Mouse (Mus musculus) midbrain, embryonic 13.5 days (tissue): ENCODE data around the gene Mrpl2. TPM values are rescaled to one million over a fixed set of nuclear protein-coding genes. Genes with fewer than 3 reads are reported as not detected.

Experiments used
- ATAC-seq: fragments of 200-750 bp; cut with Nextera tagmentation; 2 replicates; pipeline ENCODE4 v1.8.0; 2017; ENCODE audit warnings: mild to moderate bottlenecking, moderate TSS enrichment, moderate library complexity
- H3K27ac ChIP-seq: fragments of 300-500 bp; sonication (generic); 2 replicates; pipeline ENCODE4 v1.5.1; 2015; ENCODE audit warnings: inconsistent platforms, mild to moderate bottlenecking, moderate library complexity
- H3K27me3 ChIP-seq: fragments of 300-500 bp; sonication (generic); 2 replicates; pipeline ENCODE4 v1.6.1; 2015; ENCODE audit warnings: mild to moderate bottlenecking, inconsistent platforms
- H3K36me3 ChIP-seq: fragments of 300-500 bp; sonication (generic); 2 replicates; pipeline ENCODE4 v1.6.1; 2015; ENCODE audit warnings: mild to moderate bottlenecking, inconsistent platforms
- H3K4me1 ChIP-seq: fragments of 300-500 bp; sonication (generic); replicated peaks from 2 replicates; pipeline ENCODE4 v1.6.1; 2015; ENCODE audit warnings: inconsistent platforms
- H3K4me2 ChIP-seq: fragments of 300-500 bp; sonication (generic); replicated peaks from 2 replicates; pipeline ENCODE4 v1.6.1; 2015; ENCODE audit warnings: moderate library complexity, mild to moderate bottlenecking, inconsistent platforms
- H3K4me3 ChIP-seq: fragments of 300-500 bp; sonication (generic); replicated peaks from 2 replicates; pipeline ENCODE4 v1.5.1; 2015; ENCODE audit warnings: mild to moderate bottlenecking, inconsistent platforms
- H3K9ac ChIP-seq: fragments of 300-500 bp; sonication (generic); replicated peaks from 2 replicates; pipeline ENCODE4 v1.6.1; 2015; ENCODE audit warnings: mild to moderate bottlenecking, inconsistent platforms
- H3K9me3 ChIP-seq: fragments of 300-500 bp; sonication (generic); 2 replicates; pipeline ENCODE4 v1.6.1; 2016; ENCODE audit warnings: mild to moderate bottlenecking, inconsistent platforms
- WGBS: fragments of 180-500 bp; shearing (Covaris S2); methylation state at CpG from one replicate; pipeline ENCODE4 v1.1.7; 2015; 5-methylcytosine and 5-hydroxymethylcytosine counted together
- polyA plus RNA-seq: library from polyadenylated mRNA; unstranded; fragments of >200 nt; fragmentation: Nextera tagmentation; extraction: Ambion mirVana; gene quantifications from 2 replicates; pipeline ENCODE4 v1.2.1, GENCODE M21; 2015

Gene Mrpl2
- polyA plus RNA-seq, 1 experiment from 2014 or later = 89.5 TPM

DNA sequence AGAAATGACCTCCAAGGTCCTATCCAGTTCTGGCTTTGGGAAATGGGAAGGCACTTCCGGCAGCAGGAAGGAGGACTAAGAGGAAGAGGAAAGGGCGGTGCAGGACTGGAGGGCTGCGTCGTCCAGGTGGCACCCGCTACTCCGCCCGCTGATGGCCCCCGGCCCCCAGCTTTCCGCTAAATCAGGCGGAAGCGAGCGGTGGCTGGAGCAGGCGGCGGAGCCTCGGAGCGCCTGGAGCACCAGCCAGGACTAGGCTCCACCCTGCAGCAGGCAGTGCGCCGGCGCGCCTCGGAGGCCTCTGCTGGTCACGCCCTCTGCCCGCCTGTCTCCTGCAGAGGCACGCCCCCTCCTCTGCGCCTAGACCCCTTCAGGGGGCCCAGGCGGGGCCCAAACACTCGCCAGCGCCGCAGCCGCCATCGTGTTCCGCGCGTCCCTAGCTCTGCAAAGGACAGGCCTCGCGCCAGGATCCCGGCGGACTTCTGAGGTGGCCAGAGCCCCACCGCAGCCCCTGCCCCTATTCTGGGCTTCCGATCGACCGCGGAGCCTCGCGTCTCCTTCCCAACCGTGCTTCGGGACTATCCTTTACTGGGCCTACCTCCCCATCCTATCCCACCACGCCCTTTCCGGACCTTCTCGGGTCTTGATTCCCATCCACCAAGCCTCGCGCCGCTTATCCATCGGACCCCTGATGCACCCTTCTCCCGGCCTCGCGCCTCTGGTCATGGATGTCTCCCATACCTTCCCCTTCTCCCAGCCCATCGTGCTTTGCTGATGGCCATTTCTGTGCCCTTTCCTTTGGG lies 4.4 kb downstream of the Mrpl2 start, which contains the start of gene Cul7:
Cul7 (plus strand) TSS at position 106 of the 800 bp plus-strand sequence.
- Histone ChIP-seq H3K4me2 (peak within 1 kb of the TSS; percentile 84), H3K36me3 (peaks cover 33% of the 10 kb centered on the region), H3K27me3 (no peaks in the 10 kb centered on the region), H3K9ac (peak within 1 kb of the TSS; percentile 93), H3K4me1 (peaks cover 48% of the 10 kb centered on the region), H3K27ac (peak within 1 kb of the TSS; percentile 95), H3K9me3 (no peaks in the 10 kb centered on the region), H3K4me3 (peak within 1 kb of the TSS; percentile 72)
- ATAC-seq = peak; percentile 95
- WGBS = under 1% methylated on average over 49 of the region's 58 CpGs

DNA sequence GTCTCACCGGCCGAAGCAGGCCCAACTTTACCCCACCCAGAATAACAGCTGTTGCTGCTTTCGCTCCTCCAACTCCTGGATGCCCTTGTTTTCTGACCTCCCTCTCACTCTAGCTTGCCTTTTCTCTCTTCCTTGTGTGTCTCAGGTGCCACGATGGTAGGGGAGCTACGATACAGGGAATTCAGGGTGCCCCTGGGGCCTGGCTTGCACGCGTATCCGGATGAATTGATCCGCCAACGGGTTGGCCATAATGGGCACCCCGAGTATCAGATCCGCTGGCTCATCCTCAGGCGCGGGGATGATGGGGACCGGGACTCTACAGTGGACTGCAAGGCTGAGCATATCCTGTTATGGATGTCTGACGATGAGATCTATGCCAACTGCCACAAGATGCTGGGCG lies 5.3 kb downstream of the Mrpl2 start:
- Histone ChIP-seq H3K36me3 (peaks cover 42% of the 10 kb centered on the region), H3K27ac (peak overlapping the region; percentile 95; the same call in 1 of the 2 replicates), H3K4me2 (peak overlapping the region; percentile 84), H3K9me3 (no peaks in the 10 kb centered on the region), H3K9ac (peak overlapping the region; percentile 93), H3K4me3 (peak overlapping the region; percentile 72), H3K4me1 (peaks cover 50% of the 10 kb centered on the region), H3K27me3 (no peaks in the 10 kb centered on the region)
- 78% methylated on average over 17 of the region's 17 CpGs for WGBS
- ATAC-seq = no peak

DNA sequence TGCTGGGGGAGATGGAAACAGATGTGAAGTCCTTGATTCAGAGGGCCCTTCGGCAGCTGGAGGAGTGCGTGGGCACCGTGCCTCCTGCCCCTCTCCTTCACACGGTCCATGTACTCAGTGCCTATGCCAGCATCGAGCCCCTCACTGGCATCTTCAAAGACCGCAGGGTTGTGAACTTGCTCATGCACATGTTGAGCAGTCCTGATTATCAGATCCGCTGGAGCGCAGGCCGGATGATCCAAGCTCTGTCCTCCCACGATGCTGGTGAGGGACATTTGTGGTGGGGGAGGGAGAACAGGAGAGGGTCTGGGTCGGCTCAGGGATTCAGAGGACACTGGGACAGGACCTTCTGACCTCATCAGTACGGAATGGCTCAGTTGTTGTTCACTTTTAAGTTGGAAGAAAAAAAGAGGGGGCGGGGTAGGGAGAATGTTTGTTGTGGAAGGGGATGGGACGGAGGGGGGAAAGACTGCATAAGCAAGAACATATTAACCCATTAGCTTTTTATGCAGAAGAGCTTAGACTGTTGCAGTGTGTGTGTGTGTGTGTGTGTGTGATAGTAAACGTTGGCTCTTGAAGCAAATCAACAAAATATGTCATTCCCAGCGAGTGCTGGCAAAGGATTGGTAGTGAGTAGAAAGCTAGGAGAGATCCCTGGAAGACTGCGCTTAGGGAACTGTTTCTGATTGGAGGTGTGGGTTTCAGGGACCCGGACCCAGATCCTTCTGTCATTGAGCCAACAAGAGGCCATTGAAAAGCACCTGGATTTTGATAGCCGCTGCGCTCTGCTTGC lies 5.9 kb downstream of the Mrpl2 start:
- ATAC-seq = no peak
- H3K9me3 ChIP-seq = no peaks in the 10 kb centered on the region
- 83% methylated on average over 20 of the region's 20 CpGs for WGBS
- H3K9ac ChIP-seq = peak overlapping the region; percentile 93
- peak overlapping the region; percentile 72 for H3K4me3 ChIP-seq
- no peak overlapping the region for H3K27ac ChIP-seq
- no peaks in the 10 kb centered on the region for H3K27me3 ChIP-seq
- H3K4me1 ChIP-seq = peaks cover 45% of the 10 kb centered on the region
- H3K36me3 ChIP-seq = peaks cover 48% of the 10 kb centered on the region
- peak overlapping the region; percentile 84 for H3K4me2 ChIP-seq

DNA sequence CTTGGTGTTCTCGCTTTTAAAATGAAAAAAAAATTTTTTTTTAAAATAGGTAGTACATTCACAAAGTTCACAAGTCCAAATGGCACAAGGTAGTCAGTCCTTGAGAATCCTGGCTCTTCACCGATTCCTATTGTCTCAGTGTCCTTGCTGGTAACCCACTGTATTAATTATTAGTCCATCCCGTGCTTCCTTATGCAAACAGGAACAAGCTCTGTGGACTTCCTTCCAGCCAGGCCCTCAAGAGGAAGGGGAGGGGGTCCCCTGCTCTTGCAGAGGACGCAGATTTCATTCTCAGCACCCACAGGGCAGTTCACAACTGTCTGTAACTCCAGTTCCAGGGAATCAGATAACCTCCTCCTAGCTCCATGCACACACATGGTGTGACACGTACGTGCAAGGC lies 10.0 kb downstream of the Mrpl2 start:
- no peak overlapping the region for H3K4me2 ChIP-seq
- WGBS = 95% methylated on average over 6 of the region's 6 CpGs
- H3K4me3 ChIP-seq = no peak overlapping the region
- peaks cover 27% of the 10 kb centered on the region for H3K4me1 ChIP-seq
- H3K27ac ChIP-seq = no peak overlapping the region
- no peak overlapping the region for H3K9ac ChIP-seq
- H3K36me3 ChIP-seq = peaks cover 81% of the 10 kb centered on the region
- ATAC-seq = no peak
- H3K27me3 ChIP-seq = no peaks in the 10 kb centered on the region
- H3K9me3 ChIP-seq = no peaks in the 10 kb centered on the region

DNA sequence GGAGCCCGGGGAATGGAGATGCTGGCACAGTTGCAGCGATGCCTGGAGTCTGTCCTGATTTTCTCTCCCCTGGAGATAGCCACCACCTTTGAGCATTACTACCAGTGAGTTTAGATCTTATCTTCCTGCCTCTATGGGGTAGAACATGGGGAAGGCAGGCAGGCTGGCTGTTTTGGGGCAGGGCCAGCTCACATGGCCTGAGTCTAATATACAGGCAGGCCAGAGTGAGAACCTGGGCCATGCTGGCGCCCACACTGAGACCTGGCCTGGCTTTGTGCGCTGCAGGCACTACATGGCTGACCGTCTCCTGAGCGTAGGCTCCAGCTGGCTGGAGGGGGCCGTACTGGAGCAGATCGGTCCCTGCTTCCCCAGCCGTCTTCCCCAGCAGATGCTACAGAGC lies 15.3 kb downstream of the Mrpl2 start:
- whole genome bisulfite sequencing = 94% methylated on average over 9 of the region's 9 CpGs
- Histone ChIP-seq H3K4me2 (no peak overlapping the region), H3K27ac (no peak overlapping the region), H3K9me3 (no peaks in the 10 kb centered on the region), H3K36me3 (peaks cover 93% of the 10 kb centered on the region), H3K27me3 (no peaks in the 10 kb centered on the region), H3K4me3 (no peak overlapping the region), H3K4me1 (no peaks in the 10 kb centered on the region), H3K9ac (no peak overlapping the region)
- ATAC-seq = no peak

DNA sequence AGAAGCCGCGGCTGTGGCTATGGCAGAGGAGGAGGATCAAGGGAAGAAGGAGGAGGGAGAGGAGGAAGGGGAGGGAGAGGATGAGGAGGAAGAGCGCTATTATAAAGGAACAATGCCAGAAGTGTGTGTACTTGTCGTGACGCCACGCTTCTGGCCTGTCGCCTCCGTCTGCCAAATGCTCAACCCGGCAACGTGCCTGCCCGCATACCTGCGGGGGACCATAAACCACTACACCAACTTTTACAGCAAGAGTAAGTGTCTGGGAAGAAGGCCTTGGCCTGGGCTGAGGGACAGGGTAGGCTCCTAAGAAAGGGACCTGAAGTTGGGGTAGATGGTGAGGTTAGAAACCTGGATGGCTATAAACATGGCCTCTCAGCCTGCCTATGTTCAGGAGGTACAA lies 16.0 kb downstream of the Mrpl2 start:
- Histone ChIP-seq H3K4me1 (no peaks in the 10 kb centered on the region), H3K4me3 (no peak overlapping the region), H3K4me2 (no peak overlapping the region), H3K9ac (no peak overlapping the region), H3K9me3 (no peaks in the 10 kb centered on the region), H3K27me3 (no peaks in the 10 kb centered on the region), H3K27ac (no peak overlapping the region), H3K36me3 (peaks cover 92% of the 10 kb centered on the region)
- WGBS = 91% methylated on average over 12 of the region's 12 CpGs
- no peak for ATAC-seq

DNA sequence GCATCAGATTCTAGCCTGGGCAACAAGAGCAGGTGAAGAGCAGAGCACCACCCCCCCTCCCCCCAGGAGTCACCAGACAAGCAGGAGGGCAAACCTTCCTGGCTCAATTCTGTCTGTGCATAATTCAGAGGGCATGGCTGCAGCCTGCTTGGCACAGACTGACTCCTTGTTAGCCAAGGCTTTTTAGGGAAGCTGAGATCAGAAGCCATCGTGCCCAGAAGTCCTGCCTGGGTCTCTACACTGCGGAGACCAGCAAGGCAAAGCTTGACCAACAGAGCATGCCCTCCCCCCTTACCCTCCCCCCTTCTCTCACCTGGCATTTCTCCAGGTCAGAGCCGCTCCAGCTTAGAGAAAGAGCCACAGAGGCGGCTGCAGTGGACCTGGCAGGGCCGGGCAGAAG lies 16.7 kb downstream of the Mrpl2 start:
- no peak overlapping the region for H3K4me3 ChIP-seq
- H3K9ac ChIP-seq = no peak overlapping the region
- H3K27ac ChIP-seq = no peak overlapping the region
- no peaks in the 10 kb centered on the region for H3K27me3 ChIP-seq
- H3K36me3 ChIP-seq = peaks cover 90% of the 10 kb centered on the region
- WGBS = 86% methylated on average over 5 of the region's 5 CpGs
- no peaks in the 10 kb centered on the region for H3K4me1 ChIP-seq
- no peaks in the 10 kb centered on the region for H3K9me3 ChIP-seq
- ATAC-seq = no peak
- H3K4me2 ChIP-seq = no peak overlapping the region

DNA sequence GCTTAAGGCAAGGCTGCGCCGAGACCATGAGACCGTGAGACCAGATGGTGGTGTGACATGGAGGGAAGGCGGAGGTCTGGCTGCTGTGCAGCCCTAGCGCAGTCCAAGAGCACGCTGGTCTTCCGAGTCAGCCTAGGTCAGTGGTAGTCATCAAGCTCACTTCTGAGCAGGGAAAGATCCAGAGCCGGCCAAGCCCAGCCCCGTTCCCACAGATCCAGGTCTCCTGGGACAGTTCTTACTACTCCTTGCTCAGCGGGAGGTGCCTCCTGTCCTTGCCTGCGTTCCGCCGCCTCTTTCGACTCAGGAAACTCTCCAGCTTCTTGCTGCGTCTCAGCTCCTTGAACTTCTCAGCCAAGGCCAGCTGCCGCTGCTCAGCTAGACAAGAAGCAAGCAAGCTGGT lies 21.7 kb downstream of the Mrpl2 start:
- no peaks in the 10 kb centered on the region for H3K27me3 ChIP-seq
- H3K9ac ChIP-seq = no peak overlapping the region
- no peak overlapping the region for H3K27ac ChIP-seq
- H3K36me3 ChIP-seq = peaks cover 71% of the 10 kb centered on the region
- 95% methylated on average over 16 of the region's 16 CpGs for WGBS
- ATAC-seq = 0 out of 2 replicates have a peak, but pooled peaks have one; percentile 30
- H3K4me3 ChIP-seq = no peak overlapping the region
- no peak overlapping the region for H3K4me2 ChIP-seq
- no peaks in the 10 kb centered on the region for H3K9me3 ChIP-seq
- no peaks in the 10 kb centered on the region for H3K4me1 ChIP-seq

DNA sequence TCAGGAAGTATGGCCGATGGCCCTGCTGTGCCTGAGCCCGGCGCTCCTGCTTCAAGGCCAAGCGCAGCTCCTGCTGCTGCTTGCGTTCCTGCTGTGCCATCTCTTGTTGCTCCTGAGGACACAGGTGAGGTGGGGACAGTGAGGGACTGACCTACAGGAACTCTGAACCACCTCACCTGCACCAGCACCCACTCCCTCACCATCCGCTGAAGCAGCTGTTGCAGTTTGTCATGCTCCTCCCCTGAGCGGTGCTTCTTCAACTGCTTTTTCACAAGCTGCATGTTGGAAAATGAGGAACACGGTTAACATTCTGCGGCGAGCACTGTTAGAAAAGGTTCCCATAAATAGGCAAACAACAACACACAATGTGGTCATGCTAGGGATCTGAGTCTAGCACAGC lies 23.9 kb downstream of the Mrpl2 start:
- H3K9me3 ChIP-seq = no peaks in the 10 kb centered on the region
- no peak overlapping the region for H3K4me2 ChIP-seq
- no peak overlapping the region for H3K27ac ChIP-seq
- no peak for ATAC-seq
- no peaks in the 10 kb centered on the region for H3K27me3 ChIP-seq
- H3K4me1 ChIP-seq = peaks cover 17% of the 10 kb centered on the region
- WGBS = 94% methylated on average over 10 of the region's 10 CpGs
- no peak overlapping the region for H3K9ac ChIP-seq
- H3K36me3 ChIP-seq = peaks cover 53% of the 10 kb centered on the region
- no peak overlapping the region for H3K4me3 ChIP-seq

DNA sequence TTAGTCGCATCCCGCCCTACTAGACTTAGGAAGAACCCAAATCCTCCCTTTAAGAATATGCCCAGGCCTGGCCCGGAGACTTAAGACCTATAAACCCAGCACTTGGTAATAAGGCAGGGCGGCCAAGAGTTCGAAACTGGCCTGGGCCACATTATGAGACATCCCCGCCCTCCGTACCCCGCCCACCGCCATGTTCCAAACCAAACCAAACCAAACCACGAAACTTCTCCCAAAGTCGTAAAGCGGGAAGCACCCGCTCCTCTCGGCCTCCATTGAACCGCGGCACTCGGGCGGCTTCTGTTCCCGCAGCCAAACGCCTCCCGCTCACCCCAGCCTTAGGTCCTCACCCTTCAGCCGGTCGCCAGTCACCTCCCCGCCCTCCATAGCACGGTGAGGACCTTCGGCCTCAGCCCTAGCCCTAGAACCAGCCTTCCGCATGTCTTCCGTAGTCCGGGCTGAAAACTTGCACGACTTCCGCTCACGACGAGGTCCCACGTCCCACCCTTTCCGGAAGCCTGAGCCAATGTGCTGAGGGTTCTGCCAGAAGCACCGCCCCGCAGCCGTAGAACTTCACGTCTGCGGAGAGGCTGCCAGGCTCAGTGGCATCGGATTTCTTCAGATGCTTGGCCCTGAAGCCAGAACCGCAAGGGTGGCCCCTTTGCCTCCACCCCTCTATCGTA lies 28.0 kb downstream of the Mrpl2 start, which contains the start of gene Rrp36:
Rrp36 (minus strand) TSS at position 503 of the 680 bp plus-strand sequence.
- under 1% methylated on average over 43 of the region's 43 CpGs for WGBS
- peaks cover 58% of the 10 kb centered on the region for H3K36me3 ChIP-seq
- H3K9ac ChIP-seq = peak within 1 kb of the TSS; percentile 79
- H3K4me1 ChIP-seq = peaks cover 32% of the 10 kb centered on the region
- peak within 1 kb of the TSS; percentile 83 for H3K4me3 ChIP-seq
- peak within 1 kb of the TSS; percentile 94 for H3K4me2 ChIP-seq
- no peaks in the 10 kb centered on the region for H3K27me3 ChIP-seq
- H3K9me3 ChIP-seq = no peaks in the 10 kb centered on the region
- peak within 1 kb of the TSS; percentile 55 for H3K27ac ChIP-seq
- ATAC-seq = peak; percentile 93

DNA sequence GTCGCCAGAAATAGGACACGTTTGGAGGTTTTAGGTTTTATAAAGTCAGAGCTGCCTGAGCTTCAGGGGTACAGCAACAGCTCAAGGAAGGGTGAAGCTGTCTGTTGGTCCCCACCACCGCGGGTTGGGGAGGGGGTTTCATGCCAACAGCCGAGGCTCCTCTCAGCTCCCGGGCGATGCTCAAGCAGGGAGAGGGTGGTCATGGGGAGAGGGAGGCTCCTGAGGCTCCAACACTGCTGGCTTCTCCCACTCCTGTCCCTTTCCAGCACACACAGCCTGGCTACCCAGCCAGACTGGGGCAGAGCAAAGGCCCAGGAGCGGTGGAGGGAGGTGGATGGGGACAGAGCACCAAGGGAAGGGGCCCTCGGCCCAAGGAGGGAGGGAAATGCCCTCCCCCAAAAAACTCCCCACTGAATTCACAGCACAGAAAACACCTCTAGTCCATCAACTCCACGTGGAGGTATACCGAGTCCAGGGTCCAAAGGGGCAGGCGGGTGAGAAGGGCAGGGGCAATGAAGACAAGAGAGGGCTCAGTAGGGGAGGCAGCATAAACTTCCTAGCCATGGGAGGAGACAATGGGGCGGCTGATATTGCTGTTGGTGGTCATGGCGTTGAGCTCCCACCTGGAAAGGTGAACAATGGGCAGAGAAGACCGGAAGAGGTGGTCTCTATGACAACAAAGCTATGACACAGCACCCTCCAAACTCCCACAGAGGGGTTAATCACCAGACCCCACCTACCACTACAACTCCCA lies 28.7 kb downstream of the Mrpl2 start:
- Histone ChIP-seq H3K4me2 (peak overlapping the region; percentile 94), H3K9me3 (no peaks in the 10 kb centered on the region), H3K4me3 (peak overlapping the region; percentile 83), H3K9ac (peak overlapping the region; percentile 64), H3K4me1 (peaks cover 39% of the 10 kb centered on the region), H3K27me3 (no peaks in the 10 kb centered on the region), H3K36me3 (peaks cover 51% of the 10 kb centered on the region), H3K27ac (peak overlapping the region; percentile 55)
- 15% methylated on average over 15 of the region's 15 CpGs for WGBS
- ATAC-seq = peak; percentile 64
